Mouse (Mus musculus) heart, adult 9 months (tissue): ENCODE data around the gene Hcn3.

Experiments used
- DNase-seq, 2 experiments: peaks; one replicate each; pipeline ENCODE4 v3.0.0; 2022; ENCODE audit warnings: low spot score in 2 of 2

Gene Hcn3

DNA sequence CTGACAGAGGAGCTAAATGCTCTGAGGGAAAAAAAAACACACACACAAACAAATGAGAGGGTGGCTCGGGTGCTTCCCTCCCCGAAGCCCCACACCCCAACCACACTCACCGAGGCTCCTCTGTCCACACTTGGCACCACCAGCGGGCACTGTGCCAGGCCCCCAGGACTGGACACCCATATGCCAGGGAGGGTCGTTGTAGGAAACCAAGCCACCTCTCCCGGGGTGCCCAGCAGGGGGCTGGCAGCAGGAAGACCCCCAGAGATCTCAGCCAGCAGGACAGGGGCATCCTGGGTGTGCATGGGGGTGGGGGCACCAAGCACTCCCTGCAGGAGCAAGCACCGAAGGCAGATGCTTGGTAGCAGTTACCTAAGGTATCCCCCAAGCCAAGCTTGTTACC lies 59.2 kb downstream of the Hcn3 start, which contains the start of gene Gm43738:
Gene Gm43738 (minus strand): TSS at position 289 of the 400 bp plus-strand sequence.
- DNase-seq: no peak
